Comparison of ENCODE assay signal across 8 mouse cellular contexts in the genomic region with DNA sequence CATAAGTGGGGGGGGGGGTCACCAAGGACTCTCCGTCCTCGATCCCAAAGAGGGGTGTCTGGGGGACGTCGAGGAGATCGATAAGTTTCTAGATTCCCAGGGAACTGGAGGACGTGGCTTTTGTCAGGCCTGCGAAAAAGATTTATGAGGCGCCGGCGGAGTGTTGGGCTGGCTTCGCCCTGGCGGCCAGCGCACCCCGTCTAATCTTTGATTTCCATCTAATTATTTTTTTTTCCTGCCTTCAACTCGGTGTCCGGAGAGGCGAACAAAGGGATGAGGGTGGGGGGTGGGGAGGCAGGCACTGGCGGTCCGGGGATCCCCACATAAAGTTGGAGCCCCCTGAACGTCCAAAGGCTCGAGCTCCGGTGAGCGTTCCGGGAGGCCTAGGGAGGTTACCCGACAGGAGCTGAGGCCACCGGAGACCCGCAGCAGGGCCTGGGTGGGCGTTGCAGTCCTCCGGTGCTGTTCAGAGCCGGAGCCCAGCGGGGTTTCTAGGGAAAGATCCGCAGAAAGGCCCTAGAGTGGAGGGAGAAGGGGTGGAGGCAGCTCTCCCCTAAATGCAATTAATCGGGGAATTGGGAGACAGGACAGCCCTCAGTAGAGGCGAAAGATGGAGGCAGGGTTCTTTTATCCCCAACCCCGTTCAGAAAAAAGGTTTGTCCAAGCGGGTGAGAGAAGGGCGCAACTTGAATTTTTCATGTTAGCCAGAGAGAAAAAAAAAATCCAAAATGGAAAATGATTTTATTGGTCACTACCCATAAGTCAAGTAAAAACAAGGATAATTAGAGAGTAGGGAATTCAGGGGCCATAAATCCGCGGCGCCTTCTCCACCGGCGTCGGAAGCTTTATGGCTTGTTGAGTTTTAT. TPM values are rescaled to one million over a fixed set of nuclear protein-coding genes. Genes with fewer than 3 reads are reported as not detected.
DNase-seq lines count a peak whose midpoint lies in the region; ATAC-seq and TF ChIP-seq lines count a peak whose summit lies in the region.

No protein-coding gene starts in this region.

- H3K36me3 ChIP-seq in heart, postnatal 0 days (replicated peaks; ENCODE audit: control insufficient read depth, insufficient read depth, low read length), result no peaks in the 10 kb centered on the region
- peaks cover 5% of the 10 kb centered on the region; the same call in 1 of the 2 replicates for H3K36me3 ChIP-seq in midbrain, embryonic 14.5 days (ENCODE audit: control insufficient read depth, insufficient read depth, low read length)

- no peak for TF ChIP-seq POLR2A in brain, embryonic 14.5 days (IDR thresholded peaks at IDR 0.05; ENCODE audit: borderline replicate concordance, extremely low read depth, insufficient read depth, insufficient read length, poor library complexity, severe bottlenecking)

- peaks cover 37% of the 10 kb centered on the region for H3K4me1 ChIP-seq in heart, postnatal 0 days (ENCODE audit: control insufficient read depth, insufficient read depth)
- H3K4me1 ChIP-seq in midbrain, embryonic 14.5 days (ENCODE audit: control insufficient read depth, insufficient read depth, low read length), result peaks cover 40% of the 10 kb centered on the region

- H3K9ac ChIP-seq in heart, postnatal 0 days (replicated peaks; ENCODE audit: low read depth, low read length), result peak overlapping the region; percentile 85
- peak overlapping the region; percentile 99 for H3K9ac ChIP-seq in midbrain, embryonic 14.5 days (replicated peaks; ENCODE audit: low read length)

- peak overlapping the region; percentile 77 for H3K4me3 ChIP-seq in heart, postnatal 0 days (ENCODE audit: low read depth, low read length)
- H3K4me3 ChIP-seq in midbrain, embryonic 14.5 days (replicated peaks; ENCODE audit: low read depth, low read length), result peak overlapping the region; percentile 86

- no peak for TF ChIP-seq CTCF in brain, embryonic 14.5 days (IDR thresholded peaks at IDR 0.05; ENCODE audit: borderline replicate concordance, extremely low read depth, insufficient read depth, insufficient read length)
- no peak for TF ChIP-seq CTCF in heart, postnatal 0 days (IDR thresholded peaks at IDR 0.05; ENCODE audit: low read depth)

- TF ChIP-seq EP300 in heart, postnatal 0 days (IDR thresholded peaks at IDR 0.05; ENCODE audit: low read depth), result no peak

- peak overlapping the region; percentile 76 for H3K4me2 ChIP-seq in heart, postnatal 0 days (ENCODE audit: low read depth, low read length)
- H3K4me2 ChIP-seq in midbrain, embryonic 14.5 days (ENCODE audit: low read length), result peak overlapping the region; percentile 99

- no peaks in the 10 kb centered on the region for H3K27me3 ChIP-seq in heart, postnatal 0 days (ENCODE audit: control insufficient read depth, insufficient read depth, low read length)
- no peaks in the 10 kb centered on the region for H3K27me3 ChIP-seq in midbrain, embryonic 14.5 days (ENCODE audit: control insufficient read depth, insufficient read depth, low read length)

- 4% methylated on average over 43 of the region's 43 CpGs for WGBS in heart, postnatal 0 days
- WGBS in midbrain, embryonic 14.5 days, result under 1% methylated on average over 43 of the region's 43 CpGs

- no peaks in the 10 kb centered on the region for H3K9me3 ChIP-seq in heart, postnatal 0 days (replicated peaks; ENCODE audit: control insufficient read depth, low read length)
- no peaks in the 10 kb centered on the region for H3K9me3 ChIP-seq in midbrain, embryonic 14.5 days (ENCODE audit: control insufficient read depth, low read length)

- DNase-seq in cerebellum, postnatal 10 days, result peak; percentile 72 to 73
- DNase-seq in cerebellum, adult 9-10 months, result no peak
- peak; percentile 49 for DNase-seq in brain, embryonic 14.5 days (ENCODE audit: low read depth)
- DNase-seq in heart, postnatal 0 days (ENCODE audit: low spot score), result no peak
- peak; percentile 69 to 76 for DNase-seq in kidney, postnatal 4 days
- peak; percentile 71 for DNase-seq in midbrain, embryonic 14.5 days
- DNase-seq in layer of hippocampus, adult 8-10 months (ENCODE audit: low spot score in 2 of 2), result no peak
- DNase-seq in thymus, postnatal 0 days (ENCODE audit: low spot score), result no peak

- no peak for ATAC-seq in heart, postnatal 0 days (ENCODE audit: insufficient read depth, low read depth)
- no peak for ATAC-seq in midbrain, embryonic 14.5 days (ENCODE audit: low FRiP score, low TSS enrichment)

- peak overlapping the region; percentile 94 for H3K27ac ChIP-seq in heart, postnatal 0 days (ENCODE audit: low read depth)
- H3K27ac ChIP-seq in midbrain, embryonic 14.5 days (replicated peaks; ENCODE audit: low read depth, low read length), result peak overlapping the region; percentile 97

RNA-seq across cellular contexts. Expression of a gene that starts 36.3 kb away (rescaled TPM):
- 122 and 134 TPM in 2 replicates for polyA plus RNA-seq in brain, embryonic 14.5 days (2012; rRNA removed)
- 113 and 139 TPM in 2 replicates for total RNA-seq in heart, postnatal 0 days (2014; rRNA removed; ENCODE audit: low replicate concordance)
- polyA plus RNA-seq in heart, postnatal 0 days (2015; fragmentation: Nextera tagmentation; extraction: Ambion mirVana), result 56.2 and 65.9 TPM in 2 replicates
- polyA plus RNA-seq in midbrain, embryonic 14.5 days (2014; fragmentation: Nextera tagmentation; extraction: Ambion mirVana), result 88.3 and 119 TPM in 2 replicates
- 10 to 100 TPM; 83.1 to 95.2 (median 88.8) TPM for total RNA-seq in layer of hippocampus, adult 8-10 months (2022)
- polyA plus RNA-seq in thymus, postnatal 0 days (2015; fragmentation: Nextera tagmentation; extraction: Ambion mirVana), result 58.9 and 60.9 TPM in 2 replicates

RNA-seq across cellular contexts. Expression of a gene that starts 45.3 kb away (rescaled TPM):
- polyA plus RNA-seq in brain, embryonic 14.5 days (2012; rRNA removed), result 29.0 and 47.0 TPM in 2 replicates
- total RNA-seq in heart, postnatal 0 days (2014; rRNA removed; ENCODE audit: low replicate concordance), result 12.2 and 13.1 TPM in 2 replicates
- polyA plus RNA-seq in heart, postnatal 0 days (2015; fragmentation: Nextera tagmentation; extraction: Ambion mirVana), result 2.8 and 3.5 TPM in 2 replicates
- 20.0 and 25.9 TPM in 2 replicates for polyA plus RNA-seq in midbrain, embryonic 14.5 days (2014; fragmentation: Nextera tagmentation; extraction: Ambion mirVana)
- 10 to 100 TPM; 20.0 to 23.4 (median 21.4) TPM for total RNA-seq in layer of hippocampus, adult 8-10 months (2022)
- 3.3 and 4.6 TPM in 2 replicates for polyA plus RNA-seq in thymus, postnatal 0 days (2015; fragmentation: Nextera tagmentation; extraction: Ambion mirVana)

Comparison
In these comparisons a context has a peak if more than half of its experiments do, and no peak if none do; other contexts are left out.
1. DNase-seq: peak in cerebellum, postnatal 10 days (2 of 2), brain, embryonic 14.5 days (single experiment), kidney, postnatal 4 days (2 of 2) and midbrain, embryonic 14.5 days (single experiment); none in cerebellum, adult 9-10 months (single experiment), heart, postnatal 0 days (single experiment), layer of hippocampus, adult 8-10 months (0 of 2) and thymus, postnatal 0 days (single experiment).